Mouse (Mus musculus) testis, adult 2 months (tissue): ENCODE data around the gene Pgm3.

Experiments
- CTCF ChIP-seq: fragments of 200-500 bp; IDR thresholded peaks from 2 replicates; pipeline ENCODE4 v1.5.1; 2012; ENCODE audit warnings: low read depth, mild to moderate bottlenecking, inconsistent platforms, low read length, moderate library complexity; ENCODE audit not compliant: control insufficient read depth, insufficient read depth, insufficient replicate concordance
- POLR2A ChIP-seq: fragments of 200-500 bp; IDR thresholded peaks from 2 replicates; pipeline ENCODE4 v1.6.1; 2012; ENCODE audit warnings: low read depth, mild to moderate bottlenecking, inconsistent platforms, low read length, moderate library complexity; ENCODE audit not compliant: control insufficient read depth

- no peak for TF ChIP-seq CTCF
- TF ChIP-seq POLR2A, result no peak
Measured at GRCm38 (mm10) chr9:86599723-86600303, 28.2 kb upstream of the Pgm3 start.
